Mouse (Mus musculus) megakaryocyte progenitor cell, adult 5-6 weeks (primary cell): Measurements from ENCODE around the gene Dnajc6. TPM values are rescaled to one million over a fixed set of nuclear protein-coding genes. Genes with fewer than 3 reads are reported as not detected.

Source experiments
- ATAC-seq: replicated peaks from 2 replicates; pipeline ENCODE4 v1.8.0; 2016; ENCODE audit warnings: mild to moderate bottlenecking, moderate TSS enrichment, inconsistent platforms; ENCODE audit not compliant: poor library complexity
- total RNA-seq, 2 experiments: library from RNA; stranded (forward) in 1 of 2; stranded (reverse) in 1 of 2; fragments of 157-497, 149-512 nt in 1 of 2; fragments of 200-1000 nt in 1 of 2; gene quantifications; 2 replicates each; pipeline versions ENCODE4 v1.2.3 to v1.2.4; 2015 to 2017

Dnajc6 gene
- total RNA-seq, 2 experiments from 2014 or later = 17.6 to 22.1 TPM

DNA sequence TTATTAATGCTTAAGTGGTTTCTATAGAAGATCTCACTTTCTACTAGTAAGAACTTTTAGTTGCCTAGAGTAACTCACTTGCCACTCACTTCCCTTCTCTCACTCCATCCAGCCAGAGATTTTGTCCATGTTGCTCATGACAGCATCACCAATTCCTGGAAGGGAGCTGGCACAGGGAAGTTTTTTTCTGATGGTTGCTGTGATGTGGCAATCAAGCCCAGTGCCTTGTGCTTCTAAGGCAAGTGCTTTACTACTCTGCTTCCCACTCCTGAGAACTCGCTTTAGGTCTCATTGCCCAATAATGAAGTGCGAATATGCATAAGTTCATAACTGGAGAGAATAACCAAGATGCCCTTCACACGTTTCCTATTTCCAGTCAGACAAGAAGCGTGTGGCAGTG, 186.2 kb downstream of the Dnajc6 start:
- ATAC-seq = no peak

DNA sequence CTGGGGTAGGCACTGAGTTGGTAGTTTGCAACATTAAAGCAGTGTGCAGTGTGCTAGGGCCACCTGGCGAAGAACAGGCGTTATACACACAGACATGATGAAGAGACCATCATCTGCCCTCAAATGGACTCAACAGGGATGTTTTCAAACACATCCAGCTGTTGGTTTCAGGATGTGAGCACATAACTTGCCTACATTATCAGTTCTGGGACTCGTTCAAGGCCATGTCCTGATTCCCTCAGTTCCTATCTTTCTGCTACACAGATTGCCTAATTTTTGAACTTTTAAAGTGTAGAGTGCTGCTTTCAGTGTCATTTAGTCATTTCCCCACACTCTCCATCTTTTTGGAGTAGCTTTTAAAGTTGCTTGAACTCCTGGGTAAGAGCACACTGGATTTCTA, 186.6 kb downstream of the Dnajc6 start:
- ATAC-seq = no peak

GRCm38 (mm10) chr4:101684821-101685220, 188.4 kb downstream of the Dnajc6 start:
- ATAC-seq = no peak

DNA sequence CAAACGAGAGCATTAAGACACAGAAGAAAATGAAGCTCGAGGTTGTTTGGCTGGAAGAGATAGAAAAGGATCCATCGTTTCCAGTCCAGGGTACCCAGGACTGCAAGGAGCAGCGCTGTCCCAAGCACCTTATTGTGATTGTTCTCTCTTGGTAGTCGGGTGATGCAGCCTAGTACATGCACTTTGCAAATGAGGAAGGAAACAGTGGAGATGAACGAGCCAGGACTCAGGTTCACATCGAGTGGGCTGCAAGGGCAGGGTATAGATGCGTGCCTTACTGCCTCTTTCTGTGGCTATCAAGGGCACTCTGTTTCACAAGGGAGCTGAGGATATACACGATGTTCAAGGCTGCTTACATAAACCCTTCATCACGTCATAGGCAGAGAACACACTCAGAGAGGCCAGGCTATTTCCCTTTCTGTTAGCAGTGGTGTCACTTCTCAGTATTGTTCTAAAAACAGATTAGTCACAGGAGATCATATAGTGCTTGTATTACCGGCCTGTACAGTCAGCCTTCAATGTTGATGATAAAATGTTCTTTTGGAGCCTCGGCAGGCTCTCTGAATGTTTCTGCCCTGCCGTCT, 189.9 kb downstream of the Dnajc6 start:
- ATAC-seq = peak; percentile 48

DNA sequence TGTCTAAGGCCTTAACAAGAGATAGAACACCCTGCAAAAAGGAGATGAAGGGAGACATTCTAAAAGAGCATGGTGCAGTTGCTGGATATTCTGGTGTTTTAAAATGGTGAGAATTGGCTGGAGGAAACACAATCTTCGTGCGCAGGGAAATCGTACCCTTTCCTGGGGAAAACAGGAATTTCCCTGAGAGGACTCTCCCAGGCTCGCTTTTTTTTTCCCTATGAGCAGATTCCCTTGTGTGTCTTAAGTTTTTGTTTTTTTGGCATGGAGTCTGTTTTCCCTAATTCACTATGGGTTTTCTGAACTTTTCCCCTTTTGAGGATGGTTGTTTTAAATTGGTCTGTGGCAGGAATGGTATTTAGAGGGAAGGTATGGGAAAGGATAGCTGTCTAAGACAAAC, 192.8 kb downstream of the Dnajc6 start:
- no peak for ATAC-seq

GRCm38 (mm10) chr4:101689645-101690044, 193.2 kb downstream of the Dnajc6 start:
- ATAC-seq = no peak

Other genes starting within 250 kb of the Dnajc6 start
- 60.2 and 69.1 TPM in 2 replicates for gene Jak1, start 231.4 kb upstream of the Dnajc6 start, total RNA-seq (2015)
- gene Jak1, start 231.4 kb upstream of the Dnajc6 start, total RNA-seq (2017) = 56.6 and 62.6 TPM in 2 replicates
- 11.9 and 13.5 TPM in 2 replicates for gene Ak4, start 77.4 kb upstream of the Dnajc6 start, total RNA-seq (2015)
- 20.3 and 23.2 TPM in 2 replicates for gene Ak4, start 77.4 kb upstream of the Dnajc6 start, total RNA-seq (2017)
- 35.8 and 37.3 TPM in 2 replicates for gene Leprot, start 151.1 kb downstream of the Dnajc6 start, total RNA-seq (2015)
- gene Leprot, start 151.1 kb downstream of the Dnajc6 start, total RNA-seq (2017) = 47.9 and 60.3 TPM in 2 replicates
- 0.91 TPM in 1 of 2 replicates, not detected in the other for gene Lepr, start 220.8 kb downstream of the Dnajc6 start, total RNA-seq (2015)
- gene Lepr, start 220.8 kb downstream of the Dnajc6 start, total RNA-seq (2017) = 0.04 TPM in 1 of 2 replicates, not detected in the other